Mouse (Mus musculus) E14TG2a.4 (cell line): Measurements from ENCODE around the gene G3bp1.

Experiments
- CTCF ChIP-seq: conservative IDR thresholded peaks from 2 replicates; pipeline ENCODE4 v1.5.1; 2014; ENCODE audit warnings: low read length
- NANOG ChIP-seq: IDR thresholded peaks from 2 replicates; pipeline ENCODE4 v1.6.1; 2014; ENCODE audit warnings: borderline replicate concordance, low read length, mixed read lengths
- POU5F1 ChIP-seq: IDR thresholded peaks from 2 replicates; pipeline ENCODE4 v1.6.1; 2014; ENCODE audit warnings: low read length, borderline replicate concordance

- TF ChIP-seq CTCF (no peak), POU5F1 (no peak), NANOG (no peak)
Observed at GRCm38 (mm10) chr11:55469923-55470691, 622 bp downstream of the G3bp1 start.
